Mouse (Mus musculus) left cerebral cortex, adult 8-10 months (tissue): ENCODE data around the gene Abcg5. TPM values are rescaled to one million over a fixed set of nuclear protein-coding genes. Genes with fewer than 3 reads are reported as not detected.
A peak's percentile ranks its signal among the peaks of the same experiment; 100 is the strongest.

Source experiments
- DNase-seq, 2 experiments: peaks; one replicate each; pipeline ENCODE4 v3.0.0; 2022; ENCODE audit warnings: low spot score in 2 of 2
- total RNA-seq, 4 experiments: library from RNA; stranded (reverse); gene quantifications; 2 replicates each; pipeline ENCODE4 v1.2.4; 2022

The Abcg5 gene
- total RNA-seq, 4 experiments from 2014 or later, result 0.30 TPM; not detected in 3

DNA sequence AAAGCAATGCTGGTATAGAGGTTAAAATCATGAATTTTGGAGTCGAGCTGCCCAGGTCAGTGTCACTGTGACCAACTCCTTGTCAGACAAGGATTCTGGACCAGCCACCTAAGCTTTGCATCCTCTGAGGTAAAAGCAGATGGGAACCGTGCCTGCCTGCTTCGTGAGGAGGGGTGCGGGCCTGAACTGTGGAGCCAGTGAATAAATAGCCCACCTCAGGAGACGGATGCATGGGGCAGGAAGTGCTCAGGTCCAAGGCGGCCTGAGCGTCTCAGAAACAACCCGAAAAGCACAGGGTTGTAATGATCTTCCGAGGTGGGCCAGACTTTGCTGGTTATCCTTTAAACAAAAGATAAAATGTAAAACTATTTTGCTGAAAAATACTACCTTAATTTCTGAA, 37.7 kb downstream of the Abcg5 start:
- no peak for DNase-seq

GRCm38 (mm10) chr17:84644292-84645050, 38.3 kb downstream of the Abcg5 start:
- DNase-seq, result no peak

DNA sequence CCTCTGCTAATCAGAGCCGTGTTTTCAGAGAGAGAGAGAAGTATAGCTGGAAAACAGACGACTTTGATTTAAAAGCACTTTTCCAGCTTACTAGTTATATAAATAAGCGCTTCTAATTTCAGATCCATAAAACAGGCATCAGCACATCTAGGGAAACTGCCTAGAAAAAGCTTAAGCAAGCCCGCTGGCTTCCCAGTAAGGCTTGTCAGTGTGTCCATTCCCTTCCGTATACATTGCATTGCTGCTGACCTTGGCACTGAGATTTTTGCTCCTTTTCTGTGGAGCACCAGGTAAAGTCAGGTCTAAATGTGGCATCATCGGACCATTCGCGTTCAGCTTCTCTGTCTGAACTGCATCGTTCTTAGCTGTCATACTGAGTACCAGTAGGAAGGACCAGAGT, 40.5 kb downstream of the Abcg5 start:
- no peak for DNase-seq

DNA sequence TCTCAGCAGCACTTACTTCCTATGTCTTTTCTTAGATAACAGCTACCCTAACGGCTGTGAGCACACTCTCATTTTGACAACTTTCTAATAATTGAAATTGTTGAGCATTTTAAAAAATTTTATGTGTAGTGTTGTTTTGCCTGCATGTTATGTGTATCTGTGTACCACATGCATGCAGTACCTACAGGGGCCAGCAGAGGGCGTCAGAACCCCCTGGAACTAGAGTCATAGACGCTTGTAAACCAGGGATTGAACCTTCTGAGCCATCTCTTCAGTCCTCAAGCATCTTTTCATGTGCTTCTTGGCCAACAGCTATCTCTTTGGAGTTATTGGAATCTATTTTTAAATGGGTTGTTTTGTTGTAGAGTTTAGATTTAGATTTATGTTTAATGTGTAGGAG, 40.9 kb downstream of the Abcg5 start:
- DNase-seq, result no peak

- no peak for DNase-seq
Measured at GRCm38 (mm10) chr17:84639796-84640378, 42.9 kb downstream of the Abcg5 start.

DNA sequence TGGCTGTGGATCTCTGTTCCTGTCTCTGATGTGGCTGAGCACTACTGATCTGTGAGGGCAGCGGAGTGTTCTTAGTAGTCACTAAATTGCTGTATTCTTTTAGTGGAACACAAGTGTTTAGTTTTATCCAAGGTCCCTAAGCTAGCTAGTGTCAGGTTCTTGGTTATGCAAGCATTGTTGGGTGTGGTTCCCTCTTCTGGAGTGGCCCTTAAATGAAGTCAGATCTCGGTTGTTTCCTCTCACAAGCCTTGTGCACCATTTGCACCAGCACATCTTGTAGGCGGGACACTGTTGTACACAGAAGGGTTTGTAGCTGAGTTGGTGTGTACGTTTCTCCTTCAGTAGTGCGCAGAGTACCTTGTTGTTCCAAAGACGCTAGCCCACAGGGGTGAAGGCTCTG, 44.8 kb downstream of the Abcg5 start:
- no peak for DNase-seq

DNA sequence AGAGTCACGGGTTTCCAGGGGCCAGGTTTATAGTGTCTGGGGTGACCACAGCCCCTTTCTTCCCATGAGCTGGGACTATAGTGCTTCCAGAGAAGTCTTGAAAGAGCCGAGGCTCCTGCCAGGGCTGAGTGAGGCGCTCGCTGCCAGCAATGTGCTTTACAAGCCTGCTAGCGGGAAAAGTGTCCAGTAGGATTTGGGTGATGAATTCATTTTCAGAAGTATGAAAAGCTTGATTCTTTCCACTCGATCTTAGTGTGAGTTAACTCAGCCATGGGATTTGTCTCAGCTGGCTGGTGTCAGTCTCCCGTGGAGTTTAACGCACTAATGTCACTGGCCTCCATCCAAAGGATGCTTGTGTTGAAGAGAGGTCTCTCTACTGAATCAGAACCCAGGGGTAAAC, 46.5 kb downstream of the Abcg5 start:
- DNase-seq, result no peak

GRCm38 (mm10) chr17:84633443-84633842, 49.4 kb downstream of the Abcg5 start:
- no peak for DNase-seq

- no peak for DNase-seq
Measured at GRCm38 (mm10) chr17:84631836-84632235, 51.0 kb downstream of the Abcg5 start.

DNA sequence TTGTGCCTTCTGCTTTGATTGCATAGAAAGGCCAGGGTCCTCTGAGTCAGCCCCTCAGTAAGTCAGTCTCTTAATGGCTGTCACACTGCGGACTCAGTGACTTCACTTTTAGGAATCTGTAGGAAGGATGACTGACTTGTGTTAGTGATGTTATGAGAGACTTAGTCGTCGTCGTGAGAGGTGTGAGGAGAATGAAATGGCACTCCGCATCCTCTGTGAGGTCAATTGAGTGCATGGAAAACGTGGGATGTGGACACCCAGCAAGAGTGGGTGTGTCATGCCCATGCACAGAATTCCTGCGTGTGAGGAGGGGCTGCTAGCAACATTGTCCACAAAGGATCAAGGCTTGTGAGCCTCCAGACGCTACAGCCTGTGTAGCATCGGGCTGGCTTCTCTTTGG, 54.2 kb downstream of the Abcg5 start:
- no peak for DNase-seq

- DNase-seq, result no peak
Measured at GRCm38 (mm10) chr17:84627721-84628120, 55.1 kb downstream of the Abcg5 start.

DNA sequence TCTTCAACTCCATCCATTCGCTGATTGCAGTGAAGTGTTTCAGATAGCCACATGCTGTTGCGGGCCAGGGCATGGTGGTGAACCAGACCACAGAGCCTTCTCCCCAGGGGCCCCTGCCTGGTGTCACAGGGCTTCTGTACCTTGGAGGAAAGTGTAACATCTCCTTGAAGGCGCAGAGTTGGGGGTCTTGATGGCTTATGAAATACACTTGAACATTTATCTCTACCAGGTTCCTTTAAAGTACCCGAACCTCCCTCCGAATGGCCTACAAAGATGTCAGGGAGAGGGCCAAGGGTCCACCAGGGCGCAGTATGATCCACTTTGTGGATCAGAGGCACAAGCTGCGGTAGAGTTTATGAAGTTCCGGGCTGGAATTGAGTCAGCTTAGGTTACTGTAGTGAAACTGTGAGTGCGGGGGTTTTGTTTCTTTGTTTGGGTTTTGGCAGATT, 55.9 kb downstream of the Abcg5 start:
- no peak for DNase-seq

GRCm38 (mm10) chr17:84626276-84626856, 56.4 kb downstream of the Abcg5 start, which contains the start of gene Dync2li1:
Gene Dync2li1 (plus strand): TSS chr17:84626496.
- DNase-seq, result peak; percentile 77 to 93

GRCm38 (mm10) chr17:84622873-84623272, 59.9 kb downstream of the Abcg5 start:
- DNase-seq, result no peak

- no peak for DNase-seq
Measured at GRCm38 (mm10) chr17:84622028-84622427, 60.8 kb downstream of the Abcg5 start.

DNA sequence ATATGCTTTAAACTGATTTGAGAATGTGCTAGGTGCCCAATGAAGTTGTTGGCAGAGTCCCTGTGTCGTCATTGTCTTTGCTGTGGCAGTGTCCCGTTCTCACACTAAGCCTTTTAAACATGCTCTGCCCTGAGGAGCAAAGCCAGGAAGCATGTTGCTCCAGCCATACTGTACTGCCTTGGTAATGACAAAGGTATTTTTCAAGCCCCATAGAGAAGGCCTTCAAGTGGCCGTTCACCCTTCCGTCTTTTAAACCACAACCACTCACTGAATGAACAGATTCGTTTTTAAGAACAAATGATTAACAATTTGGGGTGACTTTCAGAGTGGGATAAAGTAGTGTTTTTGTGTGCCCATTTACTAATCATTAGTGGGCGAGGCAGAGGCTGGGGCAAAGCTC, 61.6 kb downstream of the Abcg5 start:
- DNase-seq, result no peak

GRCm38 (mm10) chr17:84620610-84621009, 62.2 kb downstream of the Abcg5 start:
- no peak for DNase-seq

DNA sequence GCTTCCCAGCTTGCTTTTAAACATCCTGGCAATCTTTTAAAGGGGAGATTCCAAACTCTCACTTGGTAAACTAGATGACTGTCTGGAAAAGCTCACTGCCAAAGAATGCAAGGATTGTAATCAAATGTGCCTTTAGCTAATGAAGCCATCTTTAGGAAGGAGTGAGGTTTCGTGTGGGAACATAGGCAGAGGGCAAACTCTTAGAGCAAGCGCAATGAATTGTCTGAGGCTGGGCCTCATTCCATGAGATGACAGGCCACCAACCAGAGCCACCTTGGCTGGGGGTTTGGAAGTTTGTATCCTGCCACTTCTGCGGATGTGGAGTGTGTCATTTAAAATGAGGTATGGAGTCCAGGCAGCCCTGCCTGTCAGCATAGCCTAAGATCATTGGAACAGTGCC, 62.7 kb downstream of the Abcg5 start:
- no peak for DNase-seq

- no peak for DNase-seq
Measured at GRCm38 (mm10) chr17:84619112-84619511, 63.7 kb downstream of the Abcg5 start.

GRCm38 (mm10) chr17:84617953-84618352, 64.9 kb downstream of the Abcg5 start:
- DNase-seq, result no peak

DNA sequence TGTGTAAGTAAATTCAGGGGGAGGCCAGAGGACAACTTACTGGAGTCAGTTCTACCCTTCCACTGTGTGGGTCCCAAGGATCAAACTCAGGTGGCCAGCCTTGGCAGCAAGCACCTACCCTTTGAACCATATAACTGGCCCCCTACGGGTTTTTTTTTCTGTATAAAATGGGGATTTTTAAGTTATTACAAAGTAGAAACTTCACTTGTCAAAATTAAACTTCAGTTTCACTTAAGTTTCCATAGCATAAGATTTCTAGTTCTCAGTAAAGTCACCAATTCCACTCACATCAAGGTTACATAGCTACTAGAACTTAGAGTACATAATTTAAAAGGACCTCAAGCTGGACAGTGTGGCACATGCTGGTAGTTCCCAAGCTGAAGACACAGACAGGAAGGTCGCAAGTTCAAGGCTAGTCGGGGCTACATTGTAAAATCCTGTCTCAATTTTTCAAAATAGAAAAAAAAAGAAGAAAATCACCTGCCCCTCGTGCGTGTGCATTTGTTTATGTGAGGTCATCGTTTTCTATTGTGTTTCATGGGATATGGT, 66.2 kb downstream of the Abcg5 start:
- no peak for DNase-seq

DNA sequence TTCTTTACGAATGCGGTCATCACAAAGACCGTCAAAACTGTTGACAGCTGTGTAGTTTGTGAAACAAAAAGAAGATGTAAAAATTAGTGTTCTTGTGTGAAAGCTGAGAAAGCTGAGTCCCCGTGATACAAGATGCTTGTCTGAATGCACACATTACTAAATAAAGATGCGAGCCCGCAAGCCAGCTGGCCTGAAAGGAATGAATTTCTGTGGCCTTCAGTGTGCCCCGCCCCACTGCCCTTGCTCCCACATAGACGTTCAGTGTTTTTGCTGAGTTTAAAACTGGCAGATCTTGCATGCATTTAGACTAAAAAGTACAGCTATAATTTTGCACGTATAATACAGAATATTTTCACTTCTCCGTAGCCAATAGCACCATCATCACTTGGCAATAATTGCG, 67.0 kb downstream of the Abcg5 start:
- no peak for DNase-seq
